Mouse (Mus musculus) kidney, embryonic 15.5 days (tissue): ENCODE data around the gene Senp2. TPM values are rescaled to one million over a fixed set of nuclear protein-coding genes. Genes with fewer than 3 reads are reported as not detected.

Source experiments
- ATAC-seq: fragments of 200-750 bp; cut with Nextera tagmentation; replicated peaks from 2 replicates; pipeline ENCODE4 v1.8.0; 2017; ENCODE audit warnings: moderate TSS enrichment; ENCODE audit not compliant: low FRiP score
- H3K27ac ChIP-seq: fragments of 300-500 bp; sonication (generic); 2 replicates; pipeline ENCODE4 v1.5.1; 2015; ENCODE audit warnings: mild to moderate bottlenecking, inconsistent platforms
- H3K27me3 ChIP-seq: fragments of 300-500 bp; sonication (generic); 2 replicates; pipeline ENCODE4 v1.6.1; 2015; ENCODE audit warnings: inconsistent platforms
- H3K36me3 ChIP-seq: fragments of 300-500 bp; sonication (generic); 2 replicates; pipeline ENCODE4 v1.6.1; 2015; ENCODE audit warnings: inconsistent platforms
- H3K4me1 ChIP-seq: fragments of 300-500 bp; sonication (generic); 2 replicates; pipeline ENCODE4 v1.6.1; 2015; ENCODE audit warnings: inconsistent platforms
- H3K4me2 ChIP-seq: fragments of 300-500 bp; sonication (generic); 2 replicates; pipeline ENCODE4 v1.6.1; 2015; ENCODE audit warnings: moderate library complexity, mild to moderate bottlenecking, inconsistent platforms
- H3K4me3 ChIP-seq: fragments of 300-500 bp; sonication (generic); replicated peaks from 2 replicates; pipeline ENCODE4 v1.5.1; 2015; ENCODE audit warnings: mild to moderate bottlenecking, inconsistent platforms
- H3K9ac ChIP-seq: fragments of 300-500 bp; sonication (generic); 2 replicates; pipeline ENCODE4 v1.6.1; 2015; ENCODE audit warnings: mild to moderate bottlenecking, inconsistent platforms
- H3K9me3 ChIP-seq: fragments of 300-500 bp; sonication (generic); replicated peaks from 2 replicates; pipeline ENCODE4 v1.6.1; 2016; ENCODE audit warnings: inconsistent platforms
- WGBS: fragments of 180-500 bp; shearing (Covaris S2); methylation state at CpG from one replicate; pipeline ENCODE4 v1.1.7; 2015; ENCODE audit warnings: mixed read lengths; 5-methylcytosine and 5-hydroxymethylcytosine counted together
- polyA plus RNA-seq: library from polyadenylated mRNA; unstranded; fragments of >200 nt; fragmentation: Nextera tagmentation; extraction: Ambion mirVana; gene quantifications from 2 replicates; pipeline ENCODE4 v1.2.1, GENCODE M21; 2015

The Senp2 gene
- polyA plus RNA-seq, 1 experiment from 2014 or later = 41.4 TPM

- H3K27ac ChIP-seq = no peak overlapping the region
- peaks cover 62% of the 10 kb centered on the region for H3K36me3 ChIP-seq
- no peak overlapping the region for H3K4me3 ChIP-seq
- H3K4me1 ChIP-seq = no peaks in the 10 kb centered on the region
- no peaks in the 10 kb centered on the region for H3K27me3 ChIP-seq
- no peak for ATAC-seq
- WGBS = 90% methylated on average over 10 of the region's 10 CpGs
- H3K9me3 ChIP-seq = no peaks in the 10 kb centered on the region
- no peak overlapping the region for H3K4me2 ChIP-seq
- no peak overlapping the region for H3K9ac ChIP-seq
Observed at GRCm38 (mm10) chr16:22038554-22038953, 29.3 kb downstream of the Senp2 start.

DNA sequence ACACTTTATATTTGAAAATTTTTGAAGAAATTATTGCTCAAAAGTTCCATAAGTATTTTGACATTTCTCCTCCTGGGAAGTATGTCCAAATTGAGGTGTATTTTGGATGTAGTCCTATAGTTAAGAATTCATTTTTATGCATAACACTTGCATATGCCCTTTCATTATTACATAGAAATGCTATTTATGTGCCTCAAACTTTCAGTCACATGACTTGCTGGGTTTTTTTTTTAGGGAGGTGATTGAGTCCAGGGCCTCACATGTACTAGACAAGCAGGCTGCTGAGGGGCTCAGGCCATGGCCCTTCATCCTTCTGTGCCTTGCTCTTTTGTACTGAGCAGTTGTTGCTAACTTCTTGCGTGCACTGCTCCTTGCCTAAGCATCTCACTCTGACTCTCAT is 30.7 kb downstream of the Senp2 start:
- Histone ChIP-seq H3K27ac (no peak overlapping the region), H3K4me3 (no peak overlapping the region), H3K4me2 (no peak overlapping the region), H3K9me3 (no peaks in the 10 kb centered on the region), H3K4me1 (no peaks in the 10 kb centered on the region), H3K36me3 (peaks cover 77% of the 10 kb centered on the region), H3K27me3 (no peaks in the 10 kb centered on the region), H3K9ac (no peak overlapping the region)
- 98% methylated on average over 1 of the region's 1 CpGs for WGBS
- ATAC-seq = no peak

- Histone ChIP-seq H3K9me3 (no peaks in the 10 kb centered on the region), H3K4me2 (no peak overlapping the region), H3K36me3 (peaks cover 88% of the 10 kb centered on the region), H3K4me1 (no peaks in the 10 kb centered on the region), H3K9ac (no peak overlapping the region), H3K27ac (no peak overlapping the region), H3K4me3 (no peak overlapping the region), H3K27me3 (no peaks in the 10 kb centered on the region)
- 86% methylated on average over 4 of the region's 4 CpGs for WGBS
- ATAC-seq = no peak
Observed at GRCm38 (mm10) chr16:22043830-22044229, 34.5 kb downstream of the Senp2 start.

DNA sequence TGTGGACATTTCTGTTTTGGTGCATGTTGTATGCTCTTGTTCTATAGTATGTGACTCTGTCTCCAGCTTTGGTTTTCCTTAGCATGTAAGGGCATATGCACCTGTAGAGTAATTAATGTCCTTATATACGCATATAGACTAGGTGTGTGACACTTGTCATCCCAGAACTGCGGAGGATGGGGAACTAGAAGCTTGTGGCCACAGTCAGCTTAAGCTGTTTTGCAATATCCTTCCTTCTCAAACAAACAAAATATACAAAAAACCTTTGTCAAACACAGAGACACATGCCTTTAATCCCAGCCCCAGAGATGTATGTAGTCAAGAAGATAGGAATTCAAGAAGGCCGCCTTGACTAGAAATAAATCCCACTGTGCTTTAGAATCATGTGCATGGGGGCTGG is 36.6 kb downstream of the Senp2 start:
- Histone ChIP-seq H3K9ac (no peak overlapping the region), H3K9me3 (no peaks in the 10 kb centered on the region), H3K27me3 (no peaks in the 10 kb centered on the region), H3K4me3 (no peak overlapping the region), H3K27ac (no peak overlapping the region), H3K36me3 (peaks cover 73% of the 10 kb centered on the region), H3K4me2 (no peak overlapping the region), H3K4me1 (no peaks in the 10 kb centered on the region)
- 91% methylated on average over 3 of the region's 3 CpGs for WGBS
- no peak for ATAC-seq

- 90% methylated on average over 10 of the region's 10 CpGs for WGBS
- no peak for ATAC-seq
Observed at GRCm38 (mm10) chr16:22046739-22047366, 37.6 kb downstream of the Senp2 start.

GRCm38 (mm10) chr16:22053411-22053810 is 44.1 kb downstream of the Senp2 start:
- Histone ChIP-seq H3K9ac (no peak overlapping the region), H3K27me3 (no peaks in the 10 kb centered on the region), H3K4me1 (no peaks in the 10 kb centered on the region), H3K27ac (no peak overlapping the region), H3K9me3 (no peaks in the 10 kb centered on the region), H3K36me3 (peaks cover 23% of the 10 kb centered on the region), H3K4me3 (no peak overlapping the region), H3K4me2 (no peak overlapping the region)
- WGBS = 95% methylated on average over 21 of the region's 21 CpGs
- no peak for ATAC-seq

More at GRCm38 (mm10) chr16:22046739-22047366, 37.6 kb downstream of the Senp2 start:
- H3K4me1 ChIP-seq = no peaks in the 10 kb centered on the region
- H3K9ac ChIP-seq = no peak overlapping the region
- H3K9me3 ChIP-seq = no peaks in the 10 kb centered on the region
- H3K27ac ChIP-seq = no peak overlapping the region
- no peak overlapping the region for H3K4me3 ChIP-seq
- peaks cover 69% of the 10 kb centered on the region for H3K36me3 ChIP-seq
- H3K4me2 ChIP-seq = no peak overlapping the region
- H3K27me3 ChIP-seq = no peaks in the 10 kb centered on the region

- 80% methylated on average over 6 of the region's 6 CpGs for WGBS
- H3K4me1 ChIP-seq = 0 out of 2 replicates have a peak, but pooled peaks cover 3% of the 10 kb centered on the region
- no peak overlapping the region for H3K27ac ChIP-seq
- H3K9ac ChIP-seq = no peak overlapping the region
- H3K27me3 ChIP-seq = no peaks in the 10 kb centered on the region
- ATAC-seq = no peak
- no peak overlapping the region for H3K4me2 ChIP-seq
- no peaks in the 10 kb centered on the region for H3K9me3 ChIP-seq
- H3K36me3 ChIP-seq = peaks cover 51% of the 10 kb centered on the region
- H3K4me3 ChIP-seq = no peak overlapping the region
Observed at GRCm38 (mm10) chr16:22057498-22057897, 48.2 kb downstream of the Senp2 start.

DNA sequence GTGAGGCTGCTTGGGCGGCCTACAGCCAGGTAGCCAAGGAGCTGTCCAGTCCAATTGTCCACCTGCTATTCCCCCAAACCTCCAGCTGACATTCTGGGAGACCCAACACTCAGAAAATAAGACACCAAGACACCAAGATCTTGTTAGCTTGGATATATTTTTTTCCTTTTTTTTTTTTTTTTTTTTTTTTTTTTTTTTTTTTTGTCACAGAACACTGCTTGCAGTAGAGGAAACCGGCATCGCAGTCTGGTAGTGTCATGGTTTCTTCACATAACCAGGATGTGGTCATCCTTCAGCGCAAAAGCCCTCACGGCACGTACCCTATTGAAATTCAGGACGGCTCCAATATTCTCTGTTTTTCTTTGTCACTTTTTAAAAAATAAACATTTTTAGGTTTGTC is 49.6 kb downstream of the Senp2 start:
- no peaks in the 10 kb centered on the region for H3K9me3 ChIP-seq
- H3K4me1 ChIP-seq = 0 out of 2 replicates have a peak, but pooled peaks cover 3% of the 10 kb centered on the region
- no peaks in the 10 kb centered on the region for H3K27me3 ChIP-seq
- H3K9ac ChIP-seq = no peak overlapping the region
- H3K4me2 ChIP-seq = no peak overlapping the region
- no peak overlapping the region for H3K27ac ChIP-seq
- 96% methylated on average over 7 of the region's 7 CpGs for WGBS
- no peak for ATAC-seq
- peaks cover 64% of the 10 kb centered on the region for H3K36me3 ChIP-seq
- H3K4me3 ChIP-seq = no peak overlapping the region

DNA sequence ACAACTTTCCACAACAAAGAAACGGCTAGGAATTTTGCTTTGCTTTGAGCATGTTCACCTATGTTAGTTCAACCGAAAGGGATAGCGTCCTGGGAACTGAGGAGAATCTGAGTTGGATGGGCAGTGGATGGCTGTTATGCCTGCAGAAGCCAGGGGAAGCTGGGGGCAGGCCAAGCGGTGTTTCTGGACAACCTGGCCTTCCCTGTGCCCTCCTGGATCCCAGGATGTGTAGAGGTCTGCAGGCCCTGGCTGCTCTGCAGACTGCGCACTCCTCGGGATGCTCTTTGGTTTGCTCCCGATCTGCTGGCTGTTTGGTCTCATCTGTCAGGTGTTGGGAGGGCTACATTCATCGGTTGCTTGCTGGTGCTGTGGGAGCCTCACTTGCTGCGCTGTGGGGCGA is 51.1 kb downstream of the Senp2 start:
- Histone ChIP-seq H3K4me2 (no peak overlapping the region), H3K27me3 (no peaks in the 10 kb centered on the region), H3K9ac (no peak overlapping the region), H3K36me3 (peaks cover 80% of the 10 kb centered on the region), H3K27ac (no peak overlapping the region), H3K4me3 (no peak overlapping the region), H3K9me3 (no peaks in the 10 kb centered on the region), H3K4me1 (0 out of 2 replicates have a peak, but pooled peaks cover 3% of the 10 kb centered on the region)
- WGBS = 93% methylated on average over 10 of the region's 10 CpGs
- ATAC-seq = no peak

- WGBS = 81% methylated on average over 14 of the region's 14 CpGs
- ATAC-seq = no peak
- H3K36me3 ChIP-seq = peaks cover 92% of the 10 kb centered on the region
Observed at GRCm38 (mm10) chr16:22061555-22062160, 52.4 kb downstream of the Senp2 start.

DNA sequence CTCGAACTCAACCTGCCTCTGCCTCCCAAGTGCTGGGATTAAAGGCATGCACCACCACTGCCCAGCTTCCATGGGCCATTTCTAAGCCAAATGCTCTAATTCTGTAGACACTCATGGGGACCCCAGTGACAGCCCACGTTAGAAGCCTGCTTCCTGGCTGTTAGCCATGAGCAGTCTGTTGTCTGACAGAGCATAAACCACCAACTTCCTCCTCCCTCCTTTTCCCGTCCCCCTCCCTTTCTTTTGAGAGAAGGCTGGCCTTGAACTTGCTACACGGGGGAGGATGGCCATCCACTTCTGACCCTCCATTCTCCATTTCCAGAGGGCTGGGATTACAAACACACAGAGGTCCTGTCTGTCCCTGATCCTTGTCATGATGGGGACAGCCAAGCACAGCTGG is 53.0 kb downstream of the Senp2 start:
- Histone ChIP-seq H3K9ac (no peak overlapping the region), H3K4me3 (no peak overlapping the region), H3K4me2 (no peak overlapping the region), H3K27me3 (no peaks in the 10 kb centered on the region), H3K9me3 (no peaks in the 10 kb centered on the region), H3K36me3 (peaks cover 96% of the 10 kb centered on the region), H3K4me1 (0 out of 2 replicates have a peak, but pooled peaks cover 3% of the 10 kb centered on the region), H3K27ac (no peak overlapping the region)
- ATAC-seq = no peak
- WGBS = 55% methylated on average over 4 of the region's 4 CpGs

More at GRCm38 (mm10) chr16:22061555-22062160, 52.4 kb downstream of the Senp2 start:
- Histone ChIP-seq H3K4me3 (no peak overlapping the region), H3K27me3 (no peaks in the 10 kb centered on the region), H3K9ac (no peak overlapping the region), H3K4me2 (no peak overlapping the region), H3K4me1 (0 out of 2 replicates have a peak, but pooled peaks cover 3% of the 10 kb centered on the region), H3K27ac (no peak overlapping the region), H3K9me3 (no peaks in the 10 kb centered on the region)

DNA sequence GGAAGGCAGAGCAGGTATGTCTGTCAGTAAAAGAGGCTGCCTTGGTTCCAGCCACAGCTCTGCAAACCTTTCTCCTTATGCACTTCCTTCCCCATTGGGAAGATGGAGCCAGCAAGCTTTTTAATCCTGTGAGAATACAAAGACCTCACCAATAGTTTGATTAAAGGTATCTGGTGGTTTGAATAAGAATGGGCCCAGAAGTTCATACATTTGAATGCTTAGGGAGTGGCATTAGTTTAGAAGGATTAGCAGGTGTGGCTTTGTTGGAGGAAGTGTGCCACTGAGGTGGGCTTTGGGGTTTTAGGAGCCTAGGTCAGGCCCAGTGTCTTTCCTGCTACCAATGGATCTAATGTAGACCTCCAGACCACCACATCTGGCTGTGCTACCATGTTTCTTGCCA is 56.3 kb downstream of the Senp2 start:
- Histone ChIP-seq H3K4me1 (0 out of 2 replicates have a peak, but pooled peaks cover 3% of the 10 kb centered on the region), H3K9ac (no peak overlapping the region), H3K9me3 (no peaks in the 10 kb centered on the region), H3K36me3 (peaks cover 99% of the 10 kb centered on the region), H3K4me3 (no peak overlapping the region), H3K27ac (no peak overlapping the region), H3K27me3 (no peaks in the 10 kb centered on the region), H3K4me2 (no peak overlapping the region)
- ATAC-seq = no peak
